Mouse (Mus musculus) liver, adult 2 months (tissue): ENCODE measurements around the gene BC049352.

Experiments used
- CTCF ChIP-seq: fragments of 200-500 bp; IDR thresholded peaks from 2 replicates; pipeline ENCODE4 v1.5.1; 2011; ENCODE audit warnings: low read depth, low read length, control low read depth
- POLR2A ChIP-seq: fragments of 200-500 bp; IDR thresholded peaks from 2 replicates; pipeline ENCODE4 v1.6.1; 2011; ENCODE audit warnings: low read length, control low read depth; ENCODE audit not compliant: insufficient read depth; ENCODE audit errors: extremely low read depth

DNA sequence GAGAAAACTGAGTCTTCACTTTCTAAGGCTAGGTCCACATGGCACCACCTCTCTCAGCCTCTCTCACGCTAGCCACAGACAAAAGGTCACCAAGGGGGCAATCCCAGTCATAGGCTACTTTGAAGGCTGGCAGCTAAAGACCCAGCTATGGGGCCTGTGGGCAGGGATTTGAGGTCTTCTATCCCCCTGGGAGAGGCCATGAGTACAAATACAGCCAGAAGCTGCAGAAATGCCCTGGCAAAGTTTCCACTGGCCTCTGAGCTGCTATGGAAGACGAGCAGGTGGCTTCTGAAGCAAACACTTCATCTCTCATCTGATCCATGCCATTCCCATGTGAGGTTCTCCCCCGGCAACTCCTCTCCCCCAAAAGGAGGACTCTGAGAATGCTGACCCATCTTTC, 98.3 kb downstream of the BC049352 start:
- TF ChIP-seq CTCF, result no peak
- no peak for TF ChIP-seq POLR2A
